Mouse (Mus musculus) midbrain, embryonic 14.5 days (tissue): ENCODE measurements at regions not wholly inside any gene's neighbourhood (a gene's known extent, or its start where the extent isn't known, plus 50 kb on each side); places are given as distances from the start of the nearest gene placed in this dataset.

ENCODE experiments used
- ATAC-seq: fragments of 200-750 bp; cut with Nextera tagmentation; 2 replicates; pipeline ENCODE4 v1.8.0; 2017; ENCODE audit warnings: moderate number of reproducible peaks, moderate library complexity; ENCODE audit not compliant: low FRiP score, low TSS enrichment
- DNase-seq: peaks from one replicate; pipeline ENCODE4 v3.0.0-alpha.2; 2015
- H3K27ac ChIP-seq: fragments of 300-500 bp; sonication (generic); replicated peaks from 2 replicates; pipeline ENCODE4 v1.5.1; 2014; ENCODE audit warnings: mild to moderate bottlenecking, low read depth, low read length, moderate library complexity
- H3K27me3 ChIP-seq: fragments of 300-500 bp; sonication (generic); 2 replicates; pipeline ENCODE4 v1.6.1; 2014; ENCODE audit warnings: low read length, control low read depth, mixed read lengths; ENCODE audit not compliant: control insufficient read depth, insufficient read depth
- H3K36me3 ChIP-seq: fragments of 300-500 bp; sonication (generic); 2 replicates; pipeline ENCODE4 v1.6.1; 2014; ENCODE audit warnings: low read length, control low read depth; ENCODE audit not compliant: control insufficient read depth, insufficient read depth
- H3K4me1 ChIP-seq: fragments of 300-500 bp; sonication (generic); 2 replicates; pipeline ENCODE4 v1.6.1; 2014; ENCODE audit warnings: mild to moderate bottlenecking, antibody characterized with exemption, low read length, control low read depth; ENCODE audit not compliant: control insufficient read depth, insufficient read depth
- H3K4me2 ChIP-seq: fragments of 300-500 bp; sonication (generic); 2 replicates; pipeline ENCODE4 v1.6.1; 2014; ENCODE audit warnings: mild to moderate bottlenecking, low read length, moderate library complexity
- H3K4me3 ChIP-seq: fragments of 300-500 bp; sonication (generic); replicated peaks from 2 replicates; pipeline ENCODE4 v1.5.1; 2014; ENCODE audit warnings: low read depth, low read length
- H3K9ac ChIP-seq: fragments of 300-500 bp; sonication (generic); replicated peaks from 2 replicates; pipeline ENCODE4 v1.6.1; 2014; ENCODE audit warnings: mild to moderate bottlenecking, low read length, moderate library complexity
- H3K9me3 ChIP-seq: fragments of 300-500 bp; sonication (generic); 2 replicates; pipeline ENCODE4 v1.6.1; 2016; ENCODE audit warnings: low read length, control low read depth, mixed read lengths; ENCODE audit not compliant: control insufficient read depth
- WGBS: fragments of 180-500 bp; shearing (Covaris S2); extraction: QIAGEN DNeasy Blood & Tissue Kit; methylation state at CpG from one replicate; pipeline ENCODE4 v1.1.7; 2014; 5-methylcytosine and 5-hydroxymethylcytosine counted together

DNA sequence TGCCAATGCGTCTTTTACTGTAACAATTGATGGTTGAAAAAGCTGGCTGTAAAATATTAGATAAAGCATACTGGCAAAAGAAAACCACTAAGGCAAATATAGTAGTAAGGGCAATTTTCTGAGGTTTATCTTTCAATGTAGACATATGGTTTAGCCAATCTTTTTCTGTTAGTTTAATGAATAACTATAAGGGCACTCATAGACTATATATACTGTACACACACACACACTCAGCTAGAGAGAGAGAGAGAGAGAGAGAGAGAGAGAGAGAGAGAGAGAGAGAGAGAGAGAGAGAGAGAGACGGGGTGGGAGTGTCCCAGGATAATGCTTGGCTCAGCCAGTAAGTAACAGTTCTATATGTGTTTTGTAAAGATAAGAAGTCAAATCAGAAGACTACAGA lies 85.3 kb upstream of the Tcf21 start:
- no peaks in the 10 kb centered on the region for H3K9me3 ChIP-seq
- 100% methylated on average over 2 of the region's 2 CpGs for WGBS
- DNase-seq (no peak), ATAC-seq (no peak)
- no peak overlapping the region for H3K4me2 ChIP-seq
- H3K9ac ChIP-seq = no peak overlapping the region
- H3K36me3 ChIP-seq = no peaks in the 10 kb centered on the region
- H3K27ac ChIP-seq = no peak overlapping the region
- H3K4me3 ChIP-seq = no peak overlapping the region
- no peaks in the 10 kb centered on the region for H3K27me3 ChIP-seq
- no peaks in the 10 kb centered on the region for H3K4me1 ChIP-seq

DNA sequence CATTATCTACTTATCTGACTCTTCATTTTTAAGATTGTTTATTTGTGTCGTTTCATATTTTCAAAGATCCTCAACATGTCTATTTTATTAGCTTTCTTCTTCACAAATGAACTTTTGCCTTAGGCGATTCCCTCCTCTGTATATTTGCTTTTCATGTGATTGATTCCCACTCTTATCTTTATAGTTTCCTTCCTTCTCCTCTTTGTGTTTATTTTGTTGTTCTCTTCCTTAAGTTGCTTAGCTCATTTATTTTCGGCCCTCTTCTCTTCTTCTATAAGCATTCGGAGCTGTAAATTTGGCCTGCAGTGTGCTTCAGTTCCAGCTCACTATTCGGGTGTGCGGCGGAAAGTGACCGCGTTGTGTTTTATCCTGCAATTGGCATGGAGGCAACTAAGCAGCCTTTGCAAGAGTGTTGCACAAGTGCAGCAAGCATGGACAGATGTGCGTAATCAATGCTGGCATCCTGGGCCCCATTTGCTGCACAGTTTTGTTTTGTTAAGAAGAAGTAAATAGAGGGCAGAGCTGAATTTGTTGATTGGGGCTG lies 73.5 kb upstream of the Tcf21 start:
- WGBS = 87% methylated on average over 10 of the region's 10 CpGs
- H3K4me2 ChIP-seq = no peak overlapping the region

DNA sequence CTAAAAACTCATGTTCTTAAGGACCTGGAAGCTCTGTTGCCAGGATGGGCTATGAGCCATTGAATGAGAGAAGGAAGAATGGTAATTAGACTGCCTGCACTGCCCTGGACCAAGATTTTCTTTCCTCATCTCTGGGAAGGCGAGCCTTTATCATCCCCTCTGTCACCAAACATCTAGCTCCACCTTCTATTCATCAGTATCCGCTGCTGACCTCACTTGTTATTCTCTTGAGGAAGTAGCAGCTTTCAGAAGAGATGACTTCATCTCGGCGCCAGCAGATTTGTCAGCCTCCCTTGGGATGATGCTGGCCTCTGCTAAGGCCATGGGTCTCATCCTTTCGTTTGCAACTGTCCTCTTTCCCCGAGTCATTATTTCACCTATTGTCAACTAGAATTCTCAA lies 67.5 kb upstream of the Tcf21 start:
- no peaks in the 10 kb centered on the region for H3K27me3 ChIP-seq
- no peaks in the 10 kb centered on the region for H3K4me1 ChIP-seq
- no peak overlapping the region for H3K4me2 ChIP-seq
- H3K4me3 ChIP-seq = no peak overlapping the region
- no peak overlapping the region for H3K9ac ChIP-seq
- no peaks in the 10 kb centered on the region for H3K36me3 ChIP-seq
- ATAC-seq (no peak), DNase-seq (no peak)
- 75% methylated on average over 6 of the region's 6 CpGs for WGBS
- no peak overlapping the region for H3K27ac ChIP-seq
- H3K9me3 ChIP-seq = no peaks in the 10 kb centered on the region

More for the DNA sequence above, 73.5 kb upstream of the Tcf21 start:
- H3K27me3 ChIP-seq = no peaks in the 10 kb centered on the region
- no peak overlapping the region for H3K27ac ChIP-seq
- ATAC-seq (no peak), DNase-seq (no peak)
- no peaks in the 10 kb centered on the region for H3K36me3 ChIP-seq
- no peak overlapping the region for H3K4me3 ChIP-seq
- H3K9ac ChIP-seq = no peak overlapping the region
- H3K4me1 ChIP-seq = no peaks in the 10 kb centered on the region
- no peaks in the 10 kb centered on the region for H3K9me3 ChIP-seq

DNA sequence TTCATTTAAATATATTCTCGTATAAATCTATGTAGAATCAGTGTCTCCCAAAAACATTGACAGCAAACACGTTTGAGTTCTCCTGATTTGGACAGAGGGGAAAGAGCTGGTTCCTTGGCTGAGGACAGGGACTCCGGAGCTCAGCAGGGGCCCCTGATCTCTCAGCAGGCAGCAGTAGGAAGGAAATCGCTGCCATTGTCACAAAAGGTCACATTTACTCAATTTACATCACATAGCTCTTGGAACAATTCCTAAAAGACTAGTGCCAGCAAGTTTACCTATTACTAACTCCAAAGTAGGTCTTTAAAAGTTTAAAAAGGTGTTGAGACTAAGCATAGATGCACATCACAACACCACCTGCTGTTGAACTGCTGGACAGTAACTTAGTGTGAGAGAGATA lies 59.7 kb upstream of the Tcf21 start:
- ATAC-seq (no peak), DNase-seq (no peak)
- H3K9me3 ChIP-seq = no peaks in the 10 kb centered on the region
- no peak overlapping the region for H3K4me2 ChIP-seq
- H3K36me3 ChIP-seq = no peaks in the 10 kb centered on the region
- no peaks in the 10 kb centered on the region for H3K27me3 ChIP-seq
- no peak overlapping the region for H3K4me3 ChIP-seq
- no peak overlapping the region for H3K27ac ChIP-seq
- H3K4me1 ChIP-seq = no peaks in the 10 kb centered on the region
- 26% methylated on average over 4 of the region's 4 CpGs for WGBS
- no peak overlapping the region for H3K9ac ChIP-seq

DNA sequence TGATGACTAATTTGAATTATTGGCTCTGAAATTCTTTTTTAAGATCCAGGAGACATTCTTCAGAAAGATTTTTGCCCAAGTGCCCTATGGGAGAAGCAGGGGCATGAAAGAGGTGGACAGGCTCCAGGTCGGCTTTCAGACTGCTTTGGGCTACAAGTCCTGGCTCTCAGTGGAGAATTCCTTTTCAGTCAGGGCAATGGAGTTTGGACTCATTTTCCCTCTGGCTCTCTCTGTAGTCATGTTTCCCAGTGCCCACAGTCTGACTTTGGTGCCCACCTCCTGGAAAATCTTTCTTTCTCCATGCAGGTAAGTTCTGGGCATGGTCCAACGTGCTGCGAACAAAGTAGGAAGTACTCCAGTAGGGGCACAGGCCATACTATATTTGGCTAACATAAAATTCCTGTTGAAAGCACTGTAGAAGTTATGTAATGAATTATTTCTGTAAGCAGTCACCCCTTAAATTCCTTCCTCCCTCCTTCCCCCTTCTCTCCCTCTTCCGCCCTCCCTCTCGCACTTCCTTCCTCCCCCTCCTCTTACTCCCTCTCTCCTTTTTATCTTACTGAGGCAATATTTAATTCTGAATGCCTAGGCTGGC lies 57.7 kb upstream of the Tcf21 start:
- 88% methylated on average over 5 of the region's 5 CpGs for WGBS
- DNase-seq (no peak), ATAC-seq (no peak)
- H3K27ac ChIP-seq = no peak overlapping the region
- H3K9me3 ChIP-seq = no peaks in the 10 kb centered on the region
- no peaks in the 10 kb centered on the region for H3K36me3 ChIP-seq
- no peak overlapping the region for H3K4me2 ChIP-seq
- H3K4me1 ChIP-seq = no peaks in the 10 kb centered on the region
- H3K9ac ChIP-seq = no peak overlapping the region
- H3K27me3 ChIP-seq = no peaks in the 10 kb centered on the region
- H3K4me3 ChIP-seq = no peak overlapping the region

DNA sequence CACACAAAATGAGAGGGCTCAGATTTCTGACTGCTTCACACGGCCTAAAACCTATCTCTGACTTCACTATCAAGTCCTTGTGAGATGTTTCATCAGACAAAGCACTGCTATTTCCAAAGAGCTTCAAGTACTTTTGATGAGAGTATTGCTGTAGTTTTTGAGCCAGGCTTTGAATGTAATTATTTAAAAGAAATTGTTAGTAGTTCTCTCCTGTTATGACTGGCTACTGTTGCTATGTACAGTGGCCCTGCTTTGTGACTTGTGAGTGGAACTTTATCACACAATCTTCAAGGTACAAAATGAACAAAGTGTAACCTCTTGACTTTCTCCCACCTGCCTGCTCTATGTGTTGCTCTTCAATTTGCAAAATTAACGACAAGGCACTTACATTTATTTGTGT lies 57.1 kb upstream of the Tcf21 start:
- no peak overlapping the region for H3K27ac ChIP-seq
- ATAC-seq (no peak), DNase-seq (no peak)
- H3K4me1 ChIP-seq = no peaks in the 10 kb centered on the region
- no peak overlapping the region for H3K4me3 ChIP-seq
- no peaks in the 10 kb centered on the region for H3K9me3 ChIP-seq
- no peak overlapping the region for H3K4me2 ChIP-seq
- H3K36me3 ChIP-seq = no peaks in the 10 kb centered on the region
- WGBS = 70% methylated on average over 2 of the region's 2 CpGs
- H3K27me3 ChIP-seq = no peaks in the 10 kb centered on the region
- H3K9ac ChIP-seq = no peak overlapping the region

DNA sequence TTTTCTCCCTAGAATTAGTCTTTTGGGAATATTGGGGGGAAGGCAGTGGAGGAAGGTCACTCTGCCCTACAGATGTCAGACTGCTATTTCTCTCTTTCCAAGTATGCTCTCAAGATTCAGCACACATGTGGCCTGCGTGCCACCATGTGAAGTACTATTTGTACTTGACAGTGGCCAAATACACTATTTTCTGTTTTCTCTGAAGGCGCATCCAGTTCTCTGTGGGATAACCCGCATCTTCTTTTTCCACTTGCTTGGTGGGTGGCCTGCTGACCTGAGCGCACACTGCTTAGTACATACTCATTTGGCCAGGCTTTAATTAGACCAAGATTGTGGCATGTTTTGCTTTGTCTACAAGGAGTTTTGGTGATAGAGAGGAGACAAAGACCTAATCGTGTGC lies 55.7 kb upstream of the Tcf21 start:
- H3K4me3 ChIP-seq = no peak overlapping the region
- no peaks in the 10 kb centered on the region for H3K9me3 ChIP-seq
- H3K36me3 ChIP-seq = no peaks in the 10 kb centered on the region
- 85% methylated on average over 5 of the region's 5 CpGs for WGBS
- H3K4me2 ChIP-seq = no peak overlapping the region
- DNase-seq (no peak), ATAC-seq (no peak)
- H3K27ac ChIP-seq = no peak overlapping the region
- H3K4me1 ChIP-seq = no peaks in the 10 kb centered on the region
- H3K9ac ChIP-seq = no peak overlapping the region
- no peaks in the 10 kb centered on the region for H3K27me3 ChIP-seq

DNA sequence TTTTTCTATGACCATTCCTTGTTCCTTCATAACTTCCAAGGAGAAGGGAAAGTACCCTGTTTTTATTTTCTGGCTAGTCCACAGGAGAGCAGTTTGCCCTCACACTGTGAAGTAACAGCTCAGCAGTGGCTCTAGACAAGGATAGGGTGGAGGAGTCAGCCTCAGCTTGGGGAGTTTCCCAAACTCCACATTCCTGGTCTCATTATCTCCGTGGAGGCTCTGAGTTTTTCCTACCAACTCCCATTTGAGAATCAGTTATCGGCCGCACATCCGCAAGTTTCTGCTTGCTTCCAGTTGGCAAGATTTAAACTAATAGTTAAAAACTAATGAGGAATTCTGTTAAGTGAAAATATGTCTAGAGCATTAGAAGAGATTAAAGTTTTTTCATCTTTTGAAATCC lies 55.2 kb upstream of the Tcf21 start:
- H3K4me2 ChIP-seq = no peak overlapping the region
- no peaks in the 10 kb centered on the region for H3K9me3 ChIP-seq
- no peaks in the 10 kb centered on the region for H3K36me3 ChIP-seq
- 77% methylated on average over 4 of the region's 4 CpGs for WGBS
- DNase-seq (no peak), ATAC-seq (no peak)
- H3K4me1 ChIP-seq = no peaks in the 10 kb centered on the region
- no peak overlapping the region for H3K9ac ChIP-seq
- H3K27me3 ChIP-seq = no peaks in the 10 kb centered on the region
- no peak overlapping the region for H3K27ac ChIP-seq
- no peak overlapping the region for H3K4me3 ChIP-seq
